Mouse (Mus musculus): ENCODE data around the gene Taf3.

Gene Taf3

GRCm38 (mm10) chr2:9956546-9956945 is 91.8 kb downstream of the Taf3 start:
- no peak for DNase-seq (ENCODE audit: low read depth, low spot score)

- no peak for DNase-seq (ENCODE audit: low read depth, low spot score)
These were observed 92.5 kb downstream of the Taf3 start for GRCm38 (mm10) chr2:9955576-9956535.

GRCm38 (mm10) chr2:9946739-9947138 is 101.7 kb downstream of the Taf3 start:
- no peak for DNase-seq (ENCODE audit: low read depth, low spot score)

GRCm38 (mm10) chr2:9945611-9946010 is 102.8 kb downstream of the Taf3 start:
- no peak for DNase-seq (ENCODE audit: low read depth, low spot score)

GRCm38 (mm10) chr2:9943011-9943410 is 105.4 kb downstream of the Taf3 start:
- DNase-seq (ENCODE audit: low read depth, low spot score), result no peak

GRCm38 (mm10) chr2:9939250-9939649 is 109.1 kb downstream of the Taf3 start:
- DNase-seq (ENCODE audit: low read depth, low spot score), result no peak

- no peak for DNase-seq (ENCODE audit: low read depth, low spot score)
These were observed 112.4 kb downstream of the Taf3 start for GRCm38 (mm10) chr2:9935965-9936364.

GRCm38 (mm10) chr2:9926905-9927283 is 121.5 kb downstream of the Taf3 start:
- no peak for DNase-seq (ENCODE audit: low read depth, low spot score)

- no peak for DNase-seq (ENCODE audit: low read depth, low spot score)
These were observed 122.0 kb downstream of the Taf3 start for GRCm38 (mm10) chr2:9926194-9926904.

- DNase-seq (ENCODE audit: low read depth, low spot score), result no peak
These were observed 129.5 kb downstream of the Taf3 start for GRCm38 (mm10) chr2:9918691-9919471.

- DNase-seq (ENCODE audit: low read depth, low spot score), result no peak
These were observed 130.8 kb downstream of the Taf3 start for GRCm38 (mm10) chr2:9917602-9918001.

- DNase-seq (ENCODE audit: low read depth, low spot score), result no peak
These were observed 142.4 kb downstream of the Taf3 start for GRCm38 (mm10) chr2:9905995-9906394.

GRCm38 (mm10) chr2:9903854-9904560 is 144.4 kb downstream of the Taf3 start:
- DNase-seq (ENCODE audit: low read depth, low spot score), result no peak

- no peak for DNase-seq (ENCODE audit: low read depth, low spot score)
These were observed 150.6 kb downstream of the Taf3 start for GRCm38 (mm10) chr2:9897846-9898245.

- no peak for DNase-seq (ENCODE audit: low read depth, low spot score)
These were observed 152.2 kb downstream of the Taf3 start for GRCm38 (mm10) chr2:9896097-9896770.

GRCm38 (mm10) chr2:9894836-9895593 is 153.4 kb downstream of the Taf3 start:
- no peak for DNase-seq (ENCODE audit: low read depth, low spot score)

GRCm38 (mm10) chr2:9893272-9893953 is 155.0 kb downstream of the Taf3 start:
- no peak for DNase-seq (ENCODE audit: low read depth, low spot score)

- no peak for DNase-seq (ENCODE audit: low read depth, low spot score)
These were observed 155.9 kb downstream of the Taf3 start for GRCm38 (mm10) chr2:9892541-9892940.

- no peak for DNase-seq (ENCODE audit: low read depth, low spot score)
These were observed 157.5 kb downstream of the Taf3 start for GRCm38 (mm10) chr2:9890906-9891305.

Data from retina, adult 2 months (tissue).